Mouse (Mus musculus): ENCODE results near the gene Cdk5r1. TPM values are rescaled to one million over a fixed set of nuclear protein-coding genes. Genes with fewer than 3 reads are reported as not detected.
A peak's percentile ranks its signal among the peaks of the same experiment; 100 is the strongest.
"Not testable (repeated sequence)": the region's sequence is repeated elsewhere in the genome, so short reads cannot be mapped to it uniquely, and the experiment has no call there.

Cdk5r1 gene
- 69.6 and 82.7 TPM in 2 replicates for polyA plus RNA-seq (2015; fragmentation: Nextera tagmentation; extraction: Ambion mirVana)

DNA sequence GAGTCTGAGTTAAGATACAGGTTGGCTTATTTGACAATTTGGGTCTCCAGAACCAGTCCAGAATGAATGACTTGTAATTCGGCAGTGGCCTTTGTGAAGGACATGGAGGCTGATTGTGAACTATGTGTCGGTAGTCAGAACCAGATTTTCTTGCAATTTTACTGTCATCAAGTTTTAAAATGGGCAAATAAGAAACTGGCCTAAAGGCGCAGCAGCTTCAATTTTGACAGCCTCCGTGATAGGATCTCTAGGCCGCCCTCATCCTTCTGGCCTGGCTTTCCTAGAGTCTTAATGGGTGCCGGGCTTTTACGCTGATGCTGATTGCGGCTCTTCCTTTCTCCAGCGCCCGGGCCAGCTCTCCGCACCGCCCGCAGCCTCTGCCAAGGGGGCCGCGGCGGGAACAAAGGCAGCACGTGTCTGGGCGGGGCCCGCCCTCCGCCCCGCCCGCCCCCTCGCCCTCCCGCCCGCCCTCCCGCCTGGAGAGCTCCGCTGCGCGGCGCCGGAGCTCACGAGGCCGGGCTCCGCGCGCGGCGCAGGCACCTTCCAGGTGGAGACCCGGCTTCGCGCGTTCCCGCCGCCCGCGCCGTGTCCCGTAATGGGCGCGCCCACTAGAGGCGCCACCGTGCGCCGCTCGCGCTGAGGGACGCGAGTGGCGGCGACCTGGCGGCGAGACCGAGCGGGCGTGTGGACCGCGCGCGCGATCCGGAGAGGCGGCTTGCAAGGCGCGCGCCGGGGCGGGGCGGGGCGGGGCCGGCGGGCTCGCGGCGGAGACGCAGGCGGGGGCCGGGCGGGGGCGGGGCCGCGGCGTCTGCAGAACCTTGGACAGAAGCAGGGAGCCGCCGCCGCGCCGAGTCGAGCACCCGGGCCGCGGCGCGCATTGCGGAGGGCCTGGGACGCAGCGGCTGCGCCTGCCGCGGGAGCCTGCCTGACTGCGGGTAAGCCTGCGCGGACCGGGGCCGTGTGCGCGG is at the start of gene Cdk5r1:
Cdk5r1 (plus strand) TSS at position 802 of the 968 bp plus-strand sequence.
- H3K9me3 ChIP-seq (replicated peaks) = no peaks in the 10 kb centered on the region
- H3K4me2 ChIP-seq = peak within 1 kb of the TSS; percentile 90
- under 1% methylated on average over 89 of the region's 116 CpGs for WGBS
- ATAC-seq (ENCODE audit: low FRiP score) = peak; percentile 90
- H3K27ac ChIP-seq (replicated peaks) = peak within 1 kb of the TSS; percentile 98
- H3K27me3 ChIP-seq (replicated peaks) = no peaks in the 10 kb centered on the region
- H3K36me3 ChIP-seq = peaks cover 13% of the 10 kb centered on the region; the same call in 1 of the 2 replicates
- peak within 1 kb of the TSS; percentile 87 for H3K4me3 ChIP-seq (replicated peaks)
- peaks cover 22% of the 10 kb centered on the region for H3K4me1 ChIP-seq
- H3K9ac ChIP-seq (replicated peaks) = peak within 1 kb of the TSS; percentile 95

DNA sequence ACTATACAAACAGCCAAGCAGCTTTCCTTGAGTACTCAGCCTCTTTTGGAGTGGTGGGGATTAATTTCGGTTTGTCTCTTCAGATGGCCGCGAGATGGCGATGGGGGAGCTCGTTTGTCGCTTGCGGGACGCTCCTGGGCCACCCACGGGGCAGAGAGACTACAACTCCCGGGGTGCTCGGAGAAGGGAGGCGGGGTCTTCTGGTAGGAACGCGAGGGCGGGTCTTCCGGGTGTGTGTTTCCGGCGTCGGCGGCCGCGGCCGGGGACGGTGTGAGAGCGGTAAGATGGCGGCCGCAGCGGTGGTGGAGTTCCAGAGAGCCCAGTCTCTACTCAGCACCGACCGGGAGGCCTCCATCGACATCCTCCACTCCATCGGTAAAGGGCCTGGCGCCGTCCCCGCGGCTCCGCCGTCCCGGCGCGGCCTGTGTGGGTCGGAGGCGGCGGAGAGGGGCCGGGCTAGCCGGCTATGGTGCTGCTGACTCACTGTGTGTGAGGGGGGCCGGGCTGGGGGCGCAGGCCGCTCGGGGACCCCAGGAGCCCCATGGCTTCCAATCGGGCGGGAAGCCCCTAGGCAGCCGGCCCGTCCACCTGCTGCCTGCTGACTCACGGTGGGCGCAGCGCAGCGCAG is 48.3 kb upstream of the Cdk5r1 start, which contains the start of gene Psmd11:
Psmd11 (plus strand) TSS at position 235 of the 628 bp plus-strand sequence.
- ATAC-seq (ENCODE audit: low FRiP score) = peak; percentile 99
- H3K9ac ChIP-seq (replicated peaks) = peak within 1 kb of the TSS; percentile 97
- no peaks in the 10 kb centered on the region for H3K9me3 ChIP-seq (replicated peaks)
- H3K4me1 ChIP-seq = peaks cover 16% of the 10 kb centered on the region
- peak within 1 kb of the TSS; percentile 94 for H3K27ac ChIP-seq (replicated peaks)
- H3K4me3 ChIP-seq (replicated peaks) = peak within 1 kb of the TSS; percentile 96
- peak within 1 kb of the TSS; percentile 77 for H3K4me2 ChIP-seq
- peaks cover 16% of the 10 kb centered on the region for H3K36me3 ChIP-seq
- under 1% methylated on average over 56 of the region's 58 CpGs for WGBS
- H3K27me3 ChIP-seq (replicated peaks) = no peaks in the 10 kb centered on the region

DNA sequence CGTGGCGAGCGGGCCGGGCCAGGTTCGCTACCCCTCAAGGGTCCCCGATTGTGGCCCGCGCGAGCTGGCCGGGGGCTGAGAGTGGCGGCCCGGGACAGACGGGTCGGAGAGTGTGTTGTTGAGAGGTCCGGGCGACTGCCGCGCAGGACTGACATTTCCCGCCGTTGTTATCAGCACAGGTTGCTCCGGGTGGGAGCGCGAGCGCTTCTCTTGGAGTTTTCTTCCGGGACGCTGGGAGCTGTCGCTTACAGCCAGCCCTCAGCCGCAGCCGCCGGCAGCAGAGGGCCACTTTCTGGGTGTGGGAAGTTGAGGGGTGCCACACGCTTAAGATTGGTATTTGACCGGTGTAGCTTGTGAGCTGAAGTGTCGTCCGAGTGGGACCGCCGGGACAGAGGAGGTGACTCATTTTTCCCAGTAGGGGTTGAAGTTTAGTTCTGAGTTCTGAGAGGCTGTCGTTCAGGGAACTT is 47.8 kb upstream of the Cdk5r1 start:
- peak overlapping the region; percentile 77 for H3K4me2 ChIP-seq
- H3K27ac ChIP-seq (replicated peaks) = peak overlapping the region; percentile 94
- H3K4me1 ChIP-seq = peaks cover 16% of the 10 kb centered on the region
- no peaks in the 10 kb centered on the region for H3K27me3 ChIP-seq (replicated peaks)
- peak overlapping the region; percentile 96 for H3K4me3 ChIP-seq (replicated peaks)
- peak overlapping the region; percentile 97 for H3K9ac ChIP-seq (replicated peaks)
- no peaks in the 10 kb centered on the region for H3K9me3 ChIP-seq (replicated peaks)
- H3K36me3 ChIP-seq = peaks cover 18% of the 10 kb centered on the region
- no peak; the same call in 1 of the 2 replicates for ATAC-seq (ENCODE audit: low FRiP score)
- under 1% methylated on average over 36 of the region's 37 CpGs for WGBS

DNA sequence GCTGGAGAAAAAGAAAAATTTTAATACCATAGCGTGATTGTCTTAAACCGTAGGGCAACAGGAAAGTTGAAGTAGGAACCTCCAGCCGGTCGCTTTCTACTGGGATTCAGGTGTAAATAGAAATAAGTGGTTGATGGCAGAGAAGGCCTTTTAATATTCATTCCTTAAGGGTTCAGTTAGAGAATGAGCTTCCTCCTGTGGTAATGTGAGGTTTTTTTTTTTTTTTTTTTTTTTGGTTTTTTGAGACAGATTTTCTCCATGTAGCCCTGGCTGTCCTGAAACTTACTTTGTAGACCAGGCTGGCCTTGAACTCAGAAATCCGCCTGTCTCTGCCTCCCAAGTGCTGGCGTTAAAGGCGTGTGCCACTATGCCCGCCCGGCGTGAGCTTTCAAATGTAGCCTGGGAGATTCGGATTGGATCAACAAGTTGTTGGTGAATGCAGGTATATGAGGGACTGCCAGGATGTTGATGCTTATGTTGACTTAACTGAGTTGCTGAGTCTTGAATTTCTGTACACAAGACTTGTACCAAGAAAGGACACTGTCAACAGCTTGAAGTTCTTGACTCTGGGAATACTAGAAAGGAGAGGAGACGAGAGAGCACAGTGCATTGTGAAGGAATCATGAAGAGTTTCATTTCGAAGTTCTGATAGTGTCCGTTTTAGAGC is 47.2 kb upstream of the Cdk5r1 start:
- Histone ChIP-seq H3K36me3 (peaks cover 20% of the 10 kb centered on the region), H3K4me3 (replicated peaks) (peak overlapping the region; percentile 96), H3K27me3 (replicated peaks) (no peaks in the 10 kb centered on the region), H3K4me1 (peaks cover 16% of the 10 kb centered on the region), H3K9me3 (replicated peaks) (no peaks in the 10 kb centered on the region), H3K27ac (replicated peaks) (no peak overlapping the region), H3K4me2 (peak overlapping the region; percentile 77), H3K9ac (replicated peaks) (peak overlapping the region; percentile 97)
- ATAC-seq (ENCODE audit: low FRiP score) = no peak
- WGBS = 68% methylated on average over 14 of the region's 14 CpGs

DNA sequence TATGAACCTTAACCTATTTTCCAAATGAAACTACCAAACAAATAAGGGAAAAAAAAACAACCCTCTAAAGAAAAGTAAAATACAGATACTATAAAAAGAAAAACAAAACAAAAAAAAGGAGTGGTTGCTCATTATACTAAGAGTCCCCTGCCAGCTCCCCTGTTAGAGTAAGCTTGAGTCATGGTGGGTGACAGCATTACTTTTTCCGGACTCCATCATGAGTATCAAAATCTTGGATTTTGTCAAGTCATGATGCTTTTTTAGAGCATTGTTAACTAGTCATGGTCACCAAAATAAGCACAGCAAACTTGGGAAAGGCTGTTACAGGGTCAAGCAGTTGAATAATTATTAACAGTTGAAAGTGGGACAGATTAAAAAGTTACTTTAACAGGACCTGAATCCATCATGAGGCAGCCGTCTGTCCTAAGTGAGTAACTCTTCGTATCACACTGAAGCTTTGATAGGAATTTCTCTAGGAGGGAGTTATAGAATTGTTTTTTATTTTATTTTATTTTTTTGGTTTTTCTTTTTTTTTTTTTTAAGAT is 46.4 kb upstream of the Cdk5r1 start:
- H3K9ac ChIP-seq (replicated peaks) = no peak overlapping the region
- no peaks in the 10 kb centered on the region for H3K27me3 ChIP-seq (replicated peaks)
- peaks cover 22% of the 10 kb centered on the region for H3K36me3 ChIP-seq
- no peak overlapping the region for H3K4me2 ChIP-seq
- no peaks in the 10 kb centered on the region for H3K9me3 ChIP-seq (replicated peaks)
- H3K4me3 ChIP-seq (replicated peaks) = no peak overlapping the region
- WGBS = 96% methylated on average over 3 of the region's 3 CpGs
- no peak overlapping the region for H3K27ac ChIP-seq (replicated peaks)
- peaks cover 16% of the 10 kb centered on the region for H3K4me1 ChIP-seq
- ATAC-seq (ENCODE audit: low FRiP score) = no peak

DNA sequence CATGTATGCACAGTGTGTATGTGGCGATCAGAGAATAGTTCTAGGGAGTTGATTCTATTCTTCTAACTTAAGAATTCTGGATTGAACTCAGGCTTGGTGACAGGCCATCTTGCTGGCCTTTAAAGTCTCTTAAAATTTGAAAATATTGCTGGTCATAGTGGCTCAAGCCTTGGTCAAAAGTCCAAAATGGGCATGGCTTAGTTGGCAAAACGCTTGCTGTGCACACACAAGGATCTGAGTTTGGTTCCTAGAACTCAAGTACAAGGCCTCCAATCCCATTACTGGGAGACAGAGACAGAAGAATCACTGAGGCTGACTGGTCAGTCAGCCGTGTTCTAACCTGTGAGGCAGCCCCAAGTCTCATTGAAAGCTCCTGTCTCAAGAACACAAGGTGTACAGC is 29.9 kb upstream of the Cdk5r1 start:
- 97% methylated on average over 3 of the region's 3 CpGs for WGBS

DNA sequence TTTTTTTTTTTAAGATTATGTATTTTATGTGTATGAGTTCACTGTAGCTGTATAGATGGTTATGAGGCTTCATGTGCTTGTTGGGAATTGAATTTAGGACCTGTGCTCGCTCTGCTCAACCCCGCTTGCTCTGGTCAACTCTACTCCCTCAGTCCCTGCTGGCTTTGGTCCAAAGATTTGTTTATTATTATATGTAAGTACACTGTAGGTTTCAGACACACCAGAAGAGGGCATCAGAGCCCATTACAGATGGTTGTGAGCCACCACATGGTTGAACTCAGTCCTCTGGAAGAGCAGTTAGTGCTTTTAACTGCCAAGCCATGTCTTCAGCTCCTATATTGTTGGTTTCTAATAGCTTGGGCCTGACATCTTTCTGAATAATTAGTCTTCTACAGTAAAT is 27.0 kb upstream of the Cdk5r1 start:
- H3K9ac ChIP-seq (replicated peaks) = no peak overlapping the region
- H3K4me2 ChIP-seq = no peak overlapping the region
- H3K4me1 ChIP-seq = no peaks in the 10 kb centered on the region
- ATAC-seq (ENCODE audit: low FRiP score) = no peak
- H3K36me3 ChIP-seq = peaks cover 47% of the 10 kb centered on the region
- no peaks in the 10 kb centered on the region for H3K27me3 ChIP-seq (replicated peaks)
- no peak overlapping the region for H3K27ac ChIP-seq (replicated peaks)
- no peaks in the 10 kb centered on the region for H3K9me3 ChIP-seq (replicated peaks)
- no peak overlapping the region for H3K4me3 ChIP-seq (replicated peaks)
- WGBS = 94% methylated on average over 2 of the region's 2 CpGs

More for the DNA sequence above, 29.9 kb upstream of the Cdk5r1 start:
- Histone ChIP-seq H3K36me3 (peaks cover 55% of the 10 kb centered on the region), H3K4me3 (replicated peaks) (no peak overlapping the region), H3K9ac (replicated peaks) (no peak overlapping the region), H3K4me1 (no peaks in the 10 kb centered on the region), H3K27ac (replicated peaks) (no peak overlapping the region), H3K27me3 (replicated peaks) (no peaks in the 10 kb centered on the region), H3K9me3 (replicated peaks) (no peaks in the 10 kb centered on the region), H3K4me2 (no peak overlapping the region)
- ATAC-seq (ENCODE audit: low FRiP score) = no peak

DNA sequence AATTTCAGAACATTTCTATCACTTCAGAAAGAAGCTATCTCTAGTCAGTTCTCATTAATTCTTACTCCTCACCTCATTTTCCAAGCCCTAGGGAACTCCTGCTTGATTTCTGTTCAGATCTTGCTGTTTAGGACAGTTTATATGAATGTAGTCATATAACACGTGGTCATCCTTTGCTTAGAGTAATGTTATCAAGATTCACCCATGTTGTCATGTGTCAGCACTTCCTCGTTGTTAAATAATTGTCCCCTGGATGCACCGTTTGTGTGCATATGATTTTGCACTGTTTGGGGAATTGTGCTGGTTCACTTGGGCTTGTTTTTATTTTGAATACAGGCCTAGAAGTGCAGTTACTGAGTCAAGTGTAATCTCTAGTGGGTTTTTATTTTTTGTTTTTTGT is 24.6 kb upstream of the Cdk5r1 start:
- 82% methylated on average over 3 of the region's 3 CpGs for WGBS
- no peak for ATAC-seq (ENCODE audit: low FRiP score)
- Histone ChIP-seq H3K4me3 (replicated peaks) (no peak overlapping the region), H3K27ac (replicated peaks) (no peak overlapping the region), H3K9me3 (replicated peaks) (no peaks in the 10 kb centered on the region), H3K27me3 (replicated peaks) (no peaks in the 10 kb centered on the region), H3K4me2 (no peak overlapping the region), H3K9ac (replicated peaks) (no peak overlapping the region), H3K4me1 (no peaks in the 10 kb centered on the region), H3K36me3 (peaks cover 47% of the 10 kb centered on the region)

DNA sequence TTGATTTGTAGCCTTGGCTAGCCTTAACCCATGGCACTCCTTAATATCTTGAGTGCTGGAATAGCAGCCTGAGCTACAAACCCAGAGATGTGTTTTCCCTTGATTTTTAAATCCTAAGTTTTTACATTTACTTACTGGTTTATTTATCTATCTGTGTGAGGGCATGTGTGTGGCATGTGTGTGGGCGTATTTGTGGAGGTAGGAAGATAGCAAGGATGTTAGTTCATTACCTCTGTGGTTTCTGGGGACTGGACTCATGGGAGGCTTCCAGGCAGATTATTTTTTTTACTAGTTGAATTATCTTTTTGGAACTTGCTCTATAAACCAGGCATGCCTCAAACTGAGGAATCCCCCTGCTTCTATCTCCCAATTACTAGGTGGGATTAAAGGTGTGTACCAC is 23.6 kb upstream of the Cdk5r1 start:
- 85% methylated on average over 1 of the region's 1 CpGs for whole genome bisulfite sequencing
- Histone ChIP-seq H3K36me3 (peaks cover 50% of the 10 kb centered on the region), H3K9me3 (replicated peaks) (no peaks in the 10 kb centered on the region), H3K4me2 (no peak overlapping the region), H3K4me3 (replicated peaks) (no peak overlapping the region), H3K9ac (replicated peaks) (no peak overlapping the region), H3K4me1 (no peaks in the 10 kb centered on the region), H3K27me3 (replicated peaks) (no peaks in the 10 kb centered on the region), H3K27ac (replicated peaks) (no peak overlapping the region)
- ATAC-seq (ENCODE audit: low FRiP score) = no peak

DNA sequence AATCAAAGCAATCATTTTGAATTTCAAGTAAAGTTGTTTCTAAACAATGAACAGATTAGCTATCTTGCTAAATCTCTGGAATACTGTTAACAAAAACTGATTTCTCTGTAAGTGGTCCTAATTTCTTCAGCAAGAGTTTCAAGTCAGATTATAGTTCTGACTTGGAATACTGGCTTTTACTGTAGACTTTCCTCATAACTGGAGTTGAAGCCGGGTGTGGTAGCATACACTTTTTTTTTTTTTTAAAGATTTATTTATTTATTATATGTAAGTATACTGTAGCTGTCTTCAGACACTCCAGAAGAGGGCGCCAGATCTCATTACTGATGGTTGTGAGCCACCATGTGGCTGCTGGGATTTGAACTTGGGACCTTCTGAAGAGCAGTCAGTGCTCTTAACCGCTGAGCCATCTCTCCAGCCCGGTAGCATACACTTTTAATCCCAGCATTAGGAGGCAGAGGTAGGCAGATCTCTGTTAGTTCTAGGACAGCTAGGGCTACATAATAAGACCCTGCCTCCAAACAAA is 13.2 kb upstream of the Cdk5r1 start:
- H3K4me1 ChIP-seq; H3K4me2 ChIP-seq; H3K27me3 ChIP-seq (replicated peaks); H3K9me3 ChIP-seq (replicated peaks); ATAC-seq (ENCODE audit: low FRiP score); H3K27ac ChIP-seq (replicated peaks); H3K4me3 ChIP-seq (replicated peaks); H3K9ac ChIP-seq (replicated peaks): not testable (repeated sequence)
- 95% methylated on average over 4 of the region's 4 CpGs for WGBS
- peaks cover 78% of the 10 kb centered on the region for H3K36me3 ChIP-seq
